Mouse (Mus musculus): Measurements from ENCODE around the gene Zfp61. TPM values are rescaled to one million over a fixed set of nuclear protein-coding genes. Genes with fewer than 3 reads are reported as not detected.

Gene Zfp61
- polyA plus RNA-seq, 1 experiment from 2014 or later, result 58.8 TPM

DNA sequence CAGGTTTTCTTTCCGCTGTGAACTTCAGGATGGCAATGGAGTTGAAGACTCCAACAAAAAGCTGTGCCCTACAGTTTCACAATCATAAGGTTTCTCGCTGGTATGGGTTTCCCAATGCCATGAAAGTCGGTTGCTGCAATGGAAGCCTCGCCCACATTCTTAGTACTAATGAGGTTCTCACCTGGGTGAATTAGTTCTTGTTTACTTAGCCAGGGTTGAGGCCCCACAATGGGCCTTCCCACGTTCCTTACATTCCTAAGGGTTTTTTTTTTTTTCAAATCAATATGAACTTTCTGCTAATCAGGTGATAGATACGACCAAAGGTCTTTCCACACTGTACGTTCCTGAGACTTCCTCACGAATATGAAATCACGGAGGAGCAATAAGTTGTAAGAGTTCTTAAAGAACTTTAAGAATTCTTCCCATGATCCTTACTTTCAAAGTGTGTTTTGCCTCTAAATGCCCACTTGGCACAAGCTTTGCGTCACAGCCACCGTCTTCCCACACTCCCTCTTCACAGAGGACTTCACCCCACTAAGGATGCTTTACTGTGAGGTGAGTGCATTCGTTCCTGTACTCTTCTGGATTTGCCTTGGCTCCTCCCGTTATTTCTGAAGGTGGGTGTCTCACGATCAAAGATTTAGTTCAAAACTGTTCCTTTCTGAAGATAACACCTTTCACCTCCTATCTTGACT is 26.4 kb upstream of the Zfp61 start:
- 83% methylated on average over 14 of the region's 14 CpGs for WGBS
- ATAC-seq (replicated peaks; ENCODE audit: insufficient number of reproducible peaks, low FRiP score, low TSS enrichment, low read depth), result no peak
- no peaks in the 10 kb centered on the region for H3K27me3 ChIP-seq (ENCODE audit: control insufficient read depth, insufficient read depth, low read length)
- no peaks in the 10 kb centered on the region; the same call in 1 of the 2 replicates for H3K36me3 ChIP-seq (replicated peaks; ENCODE audit: control insufficient read depth, insufficient read depth, low read depth, low read length)
- no peak overlapping the region for H3K4me2 ChIP-seq (ENCODE audit: low read depth, low read length)
- H3K4me1 ChIP-seq (ENCODE audit: control insufficient read depth, insufficient read depth, low read length), result no peaks in the 10 kb centered on the region
- no peak overlapping the region for H3K27ac ChIP-seq (replicated peaks; ENCODE audit: low read depth, low read length)
- DNase-seq (ENCODE audit: low spot score), result no peak
- H3K9ac ChIP-seq (replicated peaks; ENCODE audit: low read length), result no peak overlapping the region
- H3K4me3 ChIP-seq (ENCODE audit: low read depth, low read length), result no peak overlapping the region
- no peaks in the 10 kb centered on the region for H3K9me3 ChIP-seq (replicated peaks; ENCODE audit: control insufficient read depth, low read length)

DNA sequence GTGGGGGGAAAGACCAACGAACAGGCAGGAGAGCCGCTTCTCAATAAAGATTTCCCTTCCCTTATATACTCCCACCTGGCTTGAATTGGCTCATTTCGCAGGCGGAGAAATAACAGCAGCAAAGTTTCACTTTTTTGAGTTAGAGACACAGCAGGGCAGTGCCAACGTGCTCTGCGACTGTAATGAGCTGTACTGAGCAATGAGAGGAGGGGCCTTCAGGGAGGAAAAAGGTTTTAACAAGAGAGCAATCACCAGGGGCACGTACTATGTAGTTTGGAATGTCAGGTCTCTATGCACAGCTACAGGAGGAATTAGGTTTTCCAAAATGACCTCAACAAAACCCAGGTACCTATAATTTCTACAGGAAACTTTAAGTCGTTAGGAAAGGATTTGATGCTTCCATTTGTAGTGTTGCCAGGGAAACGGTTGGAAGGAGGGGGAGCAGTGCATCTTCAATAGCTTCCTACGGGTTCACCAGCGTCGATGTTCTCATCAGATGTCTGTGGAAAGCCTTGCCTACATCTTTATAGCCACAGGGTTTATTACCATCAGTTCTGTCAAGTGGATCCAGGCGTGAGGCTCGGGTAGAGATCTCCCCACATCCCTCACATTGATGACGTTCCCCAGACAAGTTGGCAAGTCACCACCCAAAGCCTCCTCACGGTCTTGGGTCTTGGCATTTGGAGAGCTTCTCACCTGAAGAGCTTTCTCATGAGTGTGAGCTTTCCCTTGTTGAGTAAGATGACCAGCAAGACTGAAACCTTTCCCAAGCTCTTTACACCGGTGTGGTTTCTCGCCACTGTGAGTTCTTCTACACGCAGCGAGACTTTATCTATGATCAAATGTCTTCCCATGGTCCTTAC is 25.5 kb upstream of the Zfp61 start:
- no peak for ATAC-seq (replicated peaks; ENCODE audit: insufficient number of reproducible peaks, low FRiP score, low TSS enrichment, low read depth)
- H3K27ac ChIP-seq (replicated peaks; ENCODE audit: low read depth, low read length), result no peak overlapping the region

DNA sequence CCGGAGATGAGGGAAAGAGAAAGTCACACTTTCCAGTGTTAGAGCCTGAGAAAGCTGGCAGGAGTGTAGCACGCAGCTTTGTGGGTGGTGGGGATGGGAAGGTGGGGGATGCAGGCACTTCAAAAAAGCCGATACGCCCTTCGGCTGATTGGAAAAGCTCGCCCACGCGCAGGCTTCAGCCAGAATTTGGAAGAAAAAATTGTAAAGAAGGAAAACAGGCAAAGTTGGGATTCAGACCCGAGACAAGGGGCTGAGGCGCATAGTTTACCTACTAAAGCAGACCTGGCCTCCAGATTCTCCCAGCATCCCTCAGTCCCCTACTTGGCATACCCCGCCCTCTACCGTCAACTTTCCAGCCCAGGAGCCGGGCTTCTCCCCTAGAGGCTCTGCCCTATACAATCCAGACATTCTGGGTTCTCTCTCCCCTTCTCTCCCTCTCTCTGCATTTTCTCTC is 24.7 kb upstream of the Zfp61 start:
- H3K27me3 ChIP-seq (ENCODE audit: control insufficient read depth, insufficient read depth, low read length), result no peaks in the 10 kb centered on the region
- H3K4me2 ChIP-seq (ENCODE audit: low read depth, low read length), result peak overlapping the region; percentile 30
- H3K4me1 ChIP-seq (ENCODE audit: control insufficient read depth, insufficient read depth, low read length), result no peaks in the 10 kb centered on the region
- H3K4me3 ChIP-seq (ENCODE audit: low read depth, low read length), result peak overlapping the region; percentile 24
- no peaks in the 10 kb centered on the region; the same call in 1 of the 2 replicates for H3K36me3 ChIP-seq (replicated peaks; ENCODE audit: control insufficient read depth, insufficient read depth, low read depth, low read length)
- no peaks in the 10 kb centered on the region for H3K9me3 ChIP-seq (replicated peaks; ENCODE audit: control insufficient read depth, low read length)
- H3K27ac ChIP-seq (replicated peaks; ENCODE audit: low read depth, low read length), result no peak overlapping the region
- peak overlapping the region; percentile 43 for H3K9ac ChIP-seq (replicated peaks; ENCODE audit: low read length)
- ATAC-seq (replicated peaks; ENCODE audit: insufficient number of reproducible peaks, low FRiP score, low TSS enrichment, low read depth), result peak; percentile 56
- DNase-seq (ENCODE audit: low spot score), result peak; percentile 72
- WGBS, result 5% methylated on average over 13 of the region's 13 CpGs

More for the DNA sequence above, 25.5 kb upstream of the Zfp61 start:
- peak overlapping the region; percentile 30 for H3K4me2 ChIP-seq (ENCODE audit: low read depth, low read length)
- no peaks in the 10 kb centered on the region for H3K4me1 ChIP-seq (ENCODE audit: control insufficient read depth, insufficient read depth, low read length)
- no peaks in the 10 kb centered on the region for H3K9me3 ChIP-seq (replicated peaks; ENCODE audit: control insufficient read depth, low read length)
- H3K9ac ChIP-seq (replicated peaks; ENCODE audit: low read length), result peak overlapping the region; percentile 43
- H3K4me3 ChIP-seq (ENCODE audit: low read depth, low read length), result peak overlapping the region; percentile 24
- no peaks in the 10 kb centered on the region for H3K27me3 ChIP-seq (ENCODE audit: control insufficient read depth, insufficient read depth, low read length)
- no peaks in the 10 kb centered on the region; the same call in 1 of the 2 replicates for H3K36me3 ChIP-seq (replicated peaks; ENCODE audit: control insufficient read depth, insufficient read depth, low read depth, low read length)
- 44% methylated on average over 20 of the region's 20 CpGs for WGBS
- DNase-seq (ENCODE audit: low spot score), result no peak

DNA sequence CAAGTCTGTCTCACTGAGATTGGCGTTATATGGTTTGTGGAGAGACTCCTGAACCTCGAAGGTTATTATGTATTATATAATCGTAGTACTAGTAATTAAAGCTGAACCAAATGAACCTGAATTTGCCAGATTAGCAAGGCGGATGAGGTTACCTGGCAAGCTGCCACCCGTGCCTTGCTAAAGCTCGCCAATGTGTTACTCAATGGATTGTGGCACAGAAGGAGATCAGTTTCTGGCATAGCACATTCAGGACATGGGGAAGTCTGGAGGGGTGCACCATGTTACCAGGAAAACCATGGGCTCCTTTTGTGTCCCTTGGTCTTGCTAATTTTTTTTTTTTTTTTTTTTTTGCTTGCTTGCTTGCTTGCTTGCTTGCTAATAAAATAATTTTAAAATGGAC is 24.2 kb upstream of the Zfp61 start:
- Histone ChIP-seq H3K9me3 (replicated peaks; ENCODE audit: control insufficient read depth, low read length) (no peaks in the 10 kb centered on the region), H3K27me3 (ENCODE audit: control insufficient read depth, insufficient read depth, low read length) (no peaks in the 10 kb centered on the region), H3K4me3 (ENCODE audit: low read depth, low read length) (no peak overlapping the region), H3K9ac (replicated peaks; ENCODE audit: low read length) (no peak overlapping the region), H3K36me3 (replicated peaks; ENCODE audit: control insufficient read depth, insufficient read depth, low read depth, low read length) (no peaks in the 10 kb centered on the region; the same call in 1 of the 2 replicates), H3K4me1 (ENCODE audit: control insufficient read depth, insufficient read depth, low read length) (no peaks in the 10 kb centered on the region), H3K4me2 (ENCODE audit: low read depth, low read length) (no peak overlapping the region; the same call in 1 of the 2 replicates), H3K27ac (replicated peaks; ENCODE audit: low read depth, low read length) (no peak overlapping the region)
- DNase-seq (ENCODE audit: low spot score), result no peak
- whole genome bisulfite sequencing, result 95% methylated on average over 6 of the region's 6 CpGs
- no peak for ATAC-seq (replicated peaks; ENCODE audit: insufficient number of reproducible peaks, low FRiP score, low TSS enrichment, low read depth)

DNA sequence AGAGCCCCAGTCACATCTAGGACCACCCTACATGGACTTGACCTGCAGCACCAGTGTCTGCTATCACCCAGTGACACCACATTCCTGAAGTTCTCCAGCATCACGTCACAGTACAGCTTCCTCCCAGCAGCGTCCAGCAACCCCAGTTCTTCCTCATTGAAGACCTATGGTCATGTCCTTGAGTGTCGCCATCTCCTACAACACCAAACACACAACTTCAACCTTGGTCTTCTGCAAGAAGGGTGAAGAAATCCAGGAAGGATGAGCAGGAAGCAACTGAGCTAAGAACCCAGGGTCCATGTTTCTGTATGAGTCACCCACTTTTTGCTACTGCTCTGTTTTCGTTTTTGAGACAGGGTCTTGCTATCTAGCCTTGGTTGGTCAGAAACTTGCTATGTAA is 21.6 kb upstream of the Zfp61 start:
- H3K9ac ChIP-seq (replicated peaks; ENCODE audit: low read length), result no peak overlapping the region
- WGBS, result 77% methylated on average over 4 of the region's 4 CpGs
- H3K27ac ChIP-seq (replicated peaks; ENCODE audit: low read depth, low read length), result no peak overlapping the region
- H3K36me3 ChIP-seq (replicated peaks; ENCODE audit: control insufficient read depth, insufficient read depth, low read depth, low read length), result no peaks in the 10 kb centered on the region; the same call in 1 of the 2 replicates
- H3K4me2 ChIP-seq (ENCODE audit: low read depth, low read length), result no peak overlapping the region
- no peak overlapping the region for H3K4me3 ChIP-seq (ENCODE audit: low read depth, low read length)
- DNase-seq (ENCODE audit: low spot score) (no peak), ATAC-seq (replicated peaks; ENCODE audit: insufficient number of reproducible peaks, low FRiP score, low TSS enrichment, low read depth) (no peak)
- no peaks in the 10 kb centered on the region for H3K9me3 ChIP-seq (replicated peaks; ENCODE audit: control insufficient read depth, low read length)
- no peaks in the 10 kb centered on the region for H3K27me3 ChIP-seq (ENCODE audit: control insufficient read depth, insufficient read depth, low read length)
- H3K4me1 ChIP-seq (ENCODE audit: control insufficient read depth, insufficient read depth, low read length), result no peaks in the 10 kb centered on the region

DNA sequence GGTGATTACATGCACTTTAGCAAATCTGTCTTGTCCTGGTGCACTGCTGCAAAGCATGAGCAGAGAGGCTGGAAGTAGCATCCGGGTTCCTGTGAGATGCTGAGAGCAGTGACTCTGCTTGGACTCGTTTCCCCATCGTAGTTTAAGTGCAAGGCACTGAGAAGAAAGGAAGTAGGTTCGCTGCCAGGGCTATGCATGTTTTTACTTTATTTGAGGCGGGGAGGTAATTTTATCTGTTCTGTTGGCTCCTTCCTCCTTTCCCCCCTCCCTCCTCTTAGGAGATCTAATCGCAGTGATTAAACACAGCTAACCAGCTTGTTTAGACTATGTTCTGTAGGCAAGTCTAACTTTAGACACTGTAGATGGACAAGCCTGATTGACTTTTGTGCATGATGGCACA is 17.9 kb upstream of the Zfp61 start:
- Histone ChIP-seq H3K9me3 (replicated peaks; ENCODE audit: control insufficient read depth, low read length) (no peaks in the 10 kb centered on the region), H3K27ac (replicated peaks; ENCODE audit: low read depth, low read length) (no peak overlapping the region), H3K9ac (replicated peaks; ENCODE audit: low read length) (no peak overlapping the region), H3K4me1 (ENCODE audit: control insufficient read depth, insufficient read depth, low read length) (no peaks in the 10 kb centered on the region), H3K4me2 (ENCODE audit: low read depth, low read length) (no peak overlapping the region), H3K27me3 (ENCODE audit: control insufficient read depth, insufficient read depth, low read length) (no peaks in the 10 kb centered on the region), H3K4me3 (ENCODE audit: low read depth, low read length) (no peak overlapping the region), H3K36me3 (replicated peaks; ENCODE audit: control insufficient read depth, insufficient read depth, low read depth, low read length) (no peaks in the 10 kb centered on the region)
- WGBS, result 59% methylated on average over 6 of the region's 6 CpGs
- DNase-seq (ENCODE audit: low spot score) (peak; percentile 38), ATAC-seq (replicated peaks; ENCODE audit: insufficient number of reproducible peaks, low FRiP score, low TSS enrichment, low read depth) (no peak)

DNA sequence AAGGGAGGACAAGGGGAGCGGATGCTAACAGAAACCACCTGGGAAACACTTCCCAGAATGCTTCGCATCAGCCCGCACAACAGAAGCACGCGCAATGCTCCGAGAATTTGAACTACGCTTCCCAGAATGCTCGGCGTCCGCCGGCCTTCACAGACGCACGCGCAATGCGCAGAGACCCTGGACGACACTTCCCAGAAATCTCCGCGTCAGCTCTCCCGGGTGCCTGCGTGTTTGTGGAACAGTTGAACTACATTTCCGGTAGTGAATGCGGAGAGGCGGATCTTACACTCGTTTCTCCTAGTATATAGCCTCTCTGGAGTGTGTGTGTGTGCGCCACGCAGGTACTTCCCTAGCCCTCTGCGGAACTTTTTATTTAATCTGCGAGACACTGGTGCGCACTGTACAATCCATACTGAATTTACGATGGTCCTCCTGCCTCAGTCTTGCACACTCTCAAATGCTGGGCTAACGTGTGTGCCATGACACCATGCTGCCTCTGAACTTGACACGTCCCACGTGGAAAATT is 15.6 kb upstream of the Zfp61 start, which contains the start of gene Zfp94:
Gene Zfp94 (minus strand): TSS at position 100 of the 526 bp plus-strand sequence.
- DNase-seq (ENCODE audit: low spot score), result peak; percentile 98
- H3K36me3 ChIP-seq (replicated peaks; ENCODE audit: control insufficient read depth, insufficient read depth, low read depth, low read length), result no peaks in the 10 kb centered on the region
- H3K4me2 ChIP-seq (ENCODE audit: low read depth, low read length), result peak within 1 kb of the TSS; percentile 66
- H3K27ac ChIP-seq (replicated peaks; ENCODE audit: low read depth, low read length), result 0 out of 2 replicates have a peak within 1 kb of the TSS, but pooled peaks have one; percentile 35
- 2% methylated on average over 33 of the region's 33 CpGs for WGBS
- H3K4me1 ChIP-seq (ENCODE audit: control insufficient read depth, insufficient read depth, low read length), result no peaks in the 10 kb centered on the region
- H3K27me3 ChIP-seq (ENCODE audit: control insufficient read depth, insufficient read depth, low read length), result no peaks in the 10 kb centered on the region
- peak within 1 kb of the TSS; percentile 79 for H3K9ac ChIP-seq (replicated peaks; ENCODE audit: low read length)
- peak; percentile 88 for ATAC-seq (replicated peaks; ENCODE audit: insufficient number of reproducible peaks, low FRiP score, low TSS enrichment, low read depth)
- H3K4me3 ChIP-seq (ENCODE audit: low read depth, low read length), result peak within 1 kb of the TSS; percentile 49
- no peaks in the 10 kb centered on the region for H3K9me3 ChIP-seq (replicated peaks; ENCODE audit: control insufficient read depth, low read length)
